Mouse (Mus musculus) kidney, postnatal 0 days (tissue): ENCODE results near the gene Esrrb. TPM values are rescaled to one million over a fixed set of nuclear protein-coding genes. Genes with fewer than 3 reads are reported as not detected.

Experiments
- ATAC-seq: fragments of 200-750 bp; cut with Nextera tagmentation; replicated peaks from 2 replicates; pipeline ENCODE4 v1.8.0; 2017; ENCODE audit warnings: low read depth, moderate number of reproducible peaks, moderate TSS enrichment, moderate library complexity; ENCODE audit not compliant: low FRiP score
- DNase-seq: peaks from one replicate; pipeline ENCODE4 v3.0.0-alpha.2; 2016; ENCODE audit warnings: low spot score
- H3K27ac ChIP-seq: fragments of 300-500 bp; sonication (generic); 2 replicates; pipeline ENCODE4 v1.5.1; 2014; ENCODE audit warnings: mild to moderate bottlenecking
- H3K27me3 ChIP-seq: fragments of 300-500 bp; sonication (generic); 2 replicates; pipeline ENCODE4 v1.6.1; 2014; ENCODE audit warnings: low read length, mixed read lengths; ENCODE audit not compliant: insufficient read depth
- H3K36me3 ChIP-seq: fragments of 300-500 bp; sonication (generic); 2 replicates; pipeline ENCODE4 v1.6.1; 2014; ENCODE audit warnings: low read length, mixed read lengths; ENCODE audit not compliant: insufficient read depth
- H3K4me1 ChIP-seq: fragments of 300-500 bp; sonication (generic); replicated peaks from 2 replicates; pipeline ENCODE4 v1.6.1; 2014; ENCODE audit warnings: antibody characterized with exemption, low read length, mixed read lengths; ENCODE audit not compliant: insufficient read depth
- H3K4me2 ChIP-seq: fragments of 300-500 bp; sonication (generic); 2 replicates; pipeline ENCODE4 v1.6.1; 2014; ENCODE audit warnings: mild to moderate bottlenecking, low read length, moderate library complexity, mixed read lengths
- H3K4me3 ChIP-seq: fragments of 300-500 bp; sonication (generic); replicated peaks from 2 replicates; pipeline ENCODE4 v1.5.1; 2014; ENCODE audit warnings: low read depth, low read length
- H3K9ac ChIP-seq: fragments of 300-500 bp; sonication (generic); 2 replicates; pipeline ENCODE4 v1.6.1; 2014; ENCODE audit warnings: low read depth, low read length
- H3K9me3 ChIP-seq: fragments of 300-500 bp; sonication (generic); replicated peaks from 2 replicates; pipeline ENCODE4 v1.6.1; 2016; ENCODE audit warnings: low read length, inconsistent platforms, mixed read lengths
- CTCF ChIP-seq: IDR thresholded peaks from 2 replicates; pipeline ENCODE4 v1.5.1; 2016; ENCODE audit warnings: antibody characterized with exemption, low read depth, mild to moderate bottlenecking, moderate library complexity
- WGBS: fragments of 180-500 bp; shearing (Covaris S2); extraction: QIAGEN DNeasy Blood & Tissue Kit; methylation state at CpG from one replicate; pipeline ENCODE4 v1.1.7; 2014; 5-methylcytosine and 5-hydroxymethylcytosine counted together
- polyA plus RNA-seq: library from polyadenylated mRNA; unstranded; fragments of >200 nt; fragmentation: Nextera tagmentation; extraction: Ambion mirVana; gene quantifications from 2 replicates; pipeline ENCODE4 v1.2.1, GENCODE M21; 2015

Esrrb gene
- polyA plus RNA-seq, 1 experiment from 2014 or later, result 3.6 TPM

DNA sequence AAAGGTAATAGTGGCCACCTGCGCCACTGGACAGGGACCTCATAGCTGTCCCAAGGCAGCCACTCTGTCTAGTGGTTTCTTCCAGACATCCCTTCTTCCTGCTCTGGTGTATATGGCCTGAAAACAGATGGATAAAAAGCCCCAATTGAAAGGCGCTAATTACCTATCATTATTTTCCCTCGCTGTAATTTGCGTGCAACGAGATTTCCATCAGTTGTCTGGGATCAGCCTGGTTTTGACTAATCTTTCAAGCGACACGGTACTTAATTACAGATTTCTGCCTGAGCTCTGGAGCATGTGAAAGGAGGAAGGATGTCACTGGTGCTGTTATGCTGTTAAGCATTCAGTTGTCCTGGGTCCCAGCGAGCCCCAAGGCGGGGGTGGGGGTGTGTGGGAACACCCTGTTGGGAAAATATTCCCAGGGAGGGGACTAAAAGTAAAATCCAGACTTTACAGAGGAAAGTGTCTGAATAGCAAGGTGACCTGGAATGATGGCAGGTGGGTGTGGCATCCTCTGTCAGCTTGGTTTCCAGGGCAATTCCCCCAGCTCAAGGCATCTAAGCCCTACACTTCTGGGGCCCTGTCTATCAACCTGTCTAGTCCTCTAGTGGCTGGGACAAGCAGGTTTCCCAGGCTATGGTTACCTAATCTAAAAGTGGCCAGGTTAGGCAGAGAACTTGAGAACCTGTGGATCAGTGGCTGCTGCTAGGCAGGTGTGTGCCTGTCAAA lies 102.0 kb downstream of the Esrrb start:
- no peaks in the 10 kb centered on the region for H3K36me3 ChIP-seq
- H3K9me3 ChIP-seq, result no peaks in the 10 kb centered on the region
- no peak overlapping the region for H3K27ac ChIP-seq
- WGBS, result 59% methylated on average over 9 of the region's 9 CpGs
- no peak overlapping the region for H3K4me3 ChIP-seq
- no peak for DNase-seq
- no peaks in the 10 kb centered on the region for H3K27me3 ChIP-seq
- no peak for TF ChIP-seq CTCF
- H3K4me2 ChIP-seq, result no peak overlapping the region
- H3K9ac ChIP-seq, result no peak overlapping the region
- H3K4me1 ChIP-seq, result no peaks in the 10 kb centered on the region
- ATAC-seq, result no peak

DNA sequence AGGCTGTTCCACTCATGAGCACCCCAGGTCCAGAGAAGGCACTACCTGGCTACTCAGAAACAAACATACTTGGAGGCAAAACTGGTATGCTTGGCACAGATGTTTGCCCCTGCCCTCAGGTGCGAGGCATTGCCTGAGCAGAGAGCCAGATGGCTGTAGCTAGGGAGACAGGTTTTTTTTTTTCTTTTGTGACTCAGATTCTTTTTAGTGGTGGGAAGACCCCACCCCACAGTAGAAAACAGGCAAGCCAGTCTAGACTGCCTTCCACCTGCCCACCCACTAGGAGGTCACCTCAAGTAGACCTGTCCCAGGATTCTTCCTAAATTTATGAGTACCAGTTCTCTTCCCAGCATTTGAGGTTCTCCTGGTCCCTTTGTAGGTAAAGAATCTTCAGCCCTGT lies 103.5 kb downstream of the Esrrb start:
- TF ChIP-seq CTCF, result no peak
- DNase-seq, result no peak

DNA sequence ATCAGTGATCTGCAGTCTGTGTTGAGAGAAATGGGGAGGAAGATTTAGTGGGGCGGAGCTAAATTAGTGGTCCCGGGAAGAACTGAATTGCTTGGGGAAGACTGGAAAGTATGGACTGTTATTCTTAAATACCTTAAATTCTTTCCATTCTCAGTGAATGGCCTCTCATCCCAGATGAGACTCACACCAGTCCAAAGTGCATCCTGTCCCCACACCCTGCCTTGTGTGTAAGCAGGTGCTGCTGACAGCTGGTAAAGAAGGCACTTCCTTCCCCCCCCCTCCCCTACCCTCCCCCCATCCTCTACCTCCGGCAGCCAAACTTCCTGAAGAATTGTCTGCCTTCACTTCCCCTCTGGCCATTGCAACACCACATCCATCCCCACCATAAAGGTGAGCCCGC lies 105.3 kb downstream of the Esrrb start:
- 47% methylated on average over 4 of the region's 4 CpGs for WGBS
- H3K4me1 ChIP-seq, result no peaks in the 10 kb centered on the region
- H3K36me3 ChIP-seq, result no peaks in the 10 kb centered on the region
- DNase-seq (no peak), ATAC-seq (no peak)
- H3K27ac ChIP-seq, result no peak overlapping the region
- H3K9me3 ChIP-seq, result no peaks in the 10 kb centered on the region
- no peak for TF ChIP-seq CTCF
- no peaks in the 10 kb centered on the region for H3K27me3 ChIP-seq
- no peak overlapping the region for H3K4me3 ChIP-seq
- no peak overlapping the region for H3K4me2 ChIP-seq
- no peak overlapping the region for H3K9ac ChIP-seq

More for the DNA sequence above, 103.5 kb downstream of the Esrrb start:
- H3K9me3 ChIP-seq, result no peaks in the 10 kb centered on the region
- no peak overlapping the region for H3K4me3 ChIP-seq
- 81% methylated on average over 1 of the region's 1 CpGs for WGBS
- H3K9ac ChIP-seq, result no peak overlapping the region
- H3K36me3 ChIP-seq, result no peaks in the 10 kb centered on the region
- no peak overlapping the region for H3K4me2 ChIP-seq
- no peak overlapping the region for H3K27ac ChIP-seq
- H3K27me3 ChIP-seq, result no peaks in the 10 kb centered on the region
- no peaks in the 10 kb centered on the region for H3K4me1 ChIP-seq
- no peak for ATAC-seq

DNA sequence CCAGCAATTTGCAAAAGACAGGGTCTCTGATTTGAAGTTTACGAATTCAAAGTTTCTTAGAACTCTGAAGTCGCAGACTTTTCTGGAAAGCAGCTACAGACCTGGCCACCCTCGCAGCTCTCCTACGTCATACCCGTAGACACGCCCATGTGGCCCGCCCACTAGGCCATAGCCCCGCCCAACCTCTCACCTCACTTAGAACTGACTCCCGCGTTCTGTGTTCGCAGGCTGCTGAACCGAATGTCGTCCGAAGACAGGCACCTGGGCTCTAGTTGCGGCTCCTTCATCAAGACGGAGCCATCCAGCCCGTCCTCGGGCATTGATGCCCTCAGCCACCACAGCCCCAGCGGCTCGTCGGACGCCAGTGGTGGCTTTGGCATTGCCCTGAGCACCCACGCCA lies 109.0 kb downstream of the Esrrb start:
- DNase-seq, result no peak
- Histone ChIP-seq H3K27me3 (no peaks in the 10 kb centered on the region), H3K4me1 (no peaks in the 10 kb centered on the region), H3K9me3 (no peaks in the 10 kb centered on the region), H3K9ac (no peak overlapping the region), H3K36me3 (no peaks in the 10 kb centered on the region), H3K27ac (no peak overlapping the region), H3K4me2 (no peak overlapping the region), H3K4me3 (no peak overlapping the region)
- TF ChIP-seq CTCF, result no peak
- WGBS, result 58% methylated on average over 23 of the region's 23 CpGs
- ATAC-seq, result no peak

DNA sequence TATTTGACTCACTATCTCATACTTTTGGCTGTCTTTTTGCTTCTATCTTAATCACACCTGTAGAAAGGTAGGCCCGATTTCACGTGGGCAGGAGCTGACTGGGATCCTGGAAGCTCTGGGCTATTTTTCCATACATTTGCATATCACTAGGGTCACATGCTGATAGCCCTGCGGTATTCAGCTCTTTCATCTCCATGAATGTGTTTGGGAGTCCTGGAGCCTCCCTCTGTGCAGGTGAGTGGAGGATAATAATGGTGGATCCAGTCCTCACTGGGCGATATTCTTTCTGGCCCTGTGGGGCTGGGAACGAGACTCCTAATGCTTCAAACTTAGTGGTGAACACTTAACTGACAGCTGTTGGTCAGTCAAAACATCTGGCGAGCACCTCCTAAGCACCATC lies 110.0 kb downstream of the Esrrb start:
- H3K4me2 ChIP-seq, result no peak overlapping the region
- H3K4me1 ChIP-seq, result no peaks in the 10 kb centered on the region
- TF ChIP-seq CTCF, result no peak
- no peak for DNase-seq
- H3K9me3 ChIP-seq, result no peaks in the 10 kb centered on the region
- no peaks in the 10 kb centered on the region for H3K36me3 ChIP-seq
- ATAC-seq, result no peak
- whole genome bisulfite sequencing, result 63% methylated on average over 6 of the region's 6 CpGs
- no peak overlapping the region for H3K27ac ChIP-seq
- no peak overlapping the region for H3K9ac ChIP-seq
- H3K4me3 ChIP-seq, result no peak overlapping the region
- H3K27me3 ChIP-seq, result no peaks in the 10 kb centered on the region

DNA sequence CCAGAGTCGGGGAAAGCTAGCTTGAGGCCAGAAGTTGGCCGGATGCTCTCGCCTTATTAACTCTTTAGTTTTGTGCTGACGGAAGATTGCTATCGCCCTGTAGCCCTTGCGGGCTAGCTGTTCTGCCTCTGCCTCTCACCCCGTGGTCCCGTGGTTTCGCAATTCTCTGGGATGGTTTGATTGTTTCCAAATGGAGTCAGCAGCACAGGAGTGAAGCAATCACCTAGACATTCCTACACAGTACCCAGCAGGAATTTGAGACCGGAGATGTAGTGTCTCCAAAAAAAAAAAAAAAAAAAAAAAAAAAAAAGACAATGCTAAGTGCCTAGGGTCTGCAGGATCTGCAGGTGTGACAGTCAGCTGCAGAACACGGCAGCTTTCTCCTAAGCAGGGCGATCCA lies 112.7 kb downstream of the Esrrb start:
- Histone ChIP-seq H3K4me3 (no peak overlapping the region), H3K4me1 (no peaks in the 10 kb centered on the region), H3K4me2 (no peak overlapping the region), H3K27me3 (no peaks in the 10 kb centered on the region), H3K36me3 (no peaks in the 10 kb centered on the region), H3K27ac (no peak overlapping the region), H3K9me3 (no peaks in the 10 kb centered on the region), H3K9ac (no peak overlapping the region)
- 45% methylated on average over 12 of the region's 12 CpGs for WGBS
- ATAC-seq (no peak), DNase-seq (no peak)
- TF ChIP-seq CTCF, result no peak

DNA sequence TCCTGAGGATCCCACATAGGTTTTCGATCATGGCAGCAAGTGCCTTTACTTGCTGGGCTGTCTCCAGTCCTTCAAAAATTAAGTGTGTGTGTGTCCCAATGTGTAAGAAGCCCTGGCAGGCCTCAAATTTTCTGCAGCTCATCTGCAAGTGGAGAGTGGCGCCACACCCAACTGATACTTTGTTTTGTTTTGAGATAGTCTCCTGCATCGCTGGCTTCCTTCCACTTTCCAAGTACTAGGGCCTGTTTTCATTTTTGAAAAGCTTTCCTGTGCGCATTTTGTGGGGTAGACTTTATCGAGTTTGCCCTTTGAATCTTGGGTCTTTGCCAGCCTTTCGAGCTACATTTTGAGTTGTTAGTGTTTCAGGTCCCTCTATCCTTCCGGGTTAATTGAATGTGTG lies 115.1 kb downstream of the Esrrb start:
- no peaks in the 10 kb centered on the region for H3K36me3 ChIP-seq
- no peak for TF ChIP-seq CTCF
- H3K9me3 ChIP-seq, result no peaks in the 10 kb centered on the region
- H3K4me3 ChIP-seq, result no peak overlapping the region
- H3K4me1 ChIP-seq, result no peaks in the 10 kb centered on the region
- H3K27ac ChIP-seq, result no peak overlapping the region
- 62% methylated on average over 7 of the region's 7 CpGs for WGBS
- no peak overlapping the region for H3K4me2 ChIP-seq
- DNase-seq, result no peak
- no peaks in the 10 kb centered on the region for H3K27me3 ChIP-seq
- ATAC-seq, result no peak
- no peak overlapping the region for H3K9ac ChIP-seq
